Mouse (Mus musculus) kidney, postnatal 0 days (tissue): ENCODE measurements around the gene Setdb1. TPM values are rescaled to one million over a fixed set of nuclear protein-coding genes. Genes with fewer than 3 reads are reported as not detected.

Source experiments
- ATAC-seq: fragments of 200-750 bp; cut with Nextera tagmentation; replicated peaks from 2 replicates; pipeline ENCODE4 v1.8.0; 2017; ENCODE audit warnings: low read depth, moderate number of reproducible peaks, moderate TSS enrichment, moderate library complexity; ENCODE audit not compliant: low FRiP score
- DNase-seq: peaks from one replicate; pipeline ENCODE4 v3.0.0-alpha.2; 2016; ENCODE audit warnings: low spot score
- H3K27ac ChIP-seq: fragments of 300-500 bp; sonication (generic); 2 replicates; pipeline ENCODE4 v1.5.1; 2014; ENCODE audit warnings: mild to moderate bottlenecking
- H3K27me3 ChIP-seq: fragments of 300-500 bp; sonication (generic); 2 replicates; pipeline ENCODE4 v1.6.1; 2014; ENCODE audit warnings: low read length, mixed read lengths; ENCODE audit not compliant: insufficient read depth
- H3K36me3 ChIP-seq: fragments of 300-500 bp; sonication (generic); 2 replicates; pipeline ENCODE4 v1.6.1; 2014; ENCODE audit warnings: low read length, mixed read lengths; ENCODE audit not compliant: insufficient read depth
- H3K4me1 ChIP-seq: fragments of 300-500 bp; sonication (generic); replicated peaks from 2 replicates; pipeline ENCODE4 v1.6.1; 2014; ENCODE audit warnings: antibody characterized with exemption, low read length, mixed read lengths; ENCODE audit not compliant: insufficient read depth
- H3K4me2 ChIP-seq: fragments of 300-500 bp; sonication (generic); 2 replicates; pipeline ENCODE4 v1.6.1; 2014; ENCODE audit warnings: mild to moderate bottlenecking, low read length, moderate library complexity, mixed read lengths
- H3K4me3 ChIP-seq: fragments of 300-500 bp; sonication (generic); replicated peaks from 2 replicates; pipeline ENCODE4 v1.5.1; 2014; ENCODE audit warnings: low read depth, low read length
- H3K9ac ChIP-seq: fragments of 300-500 bp; sonication (generic); 2 replicates; pipeline ENCODE4 v1.6.1; 2014; ENCODE audit warnings: low read depth, low read length
- H3K9me3 ChIP-seq: fragments of 300-500 bp; sonication (generic); replicated peaks from 2 replicates; pipeline ENCODE4 v1.6.1; 2016; ENCODE audit warnings: low read length, inconsistent platforms, mixed read lengths
- CTCF ChIP-seq: IDR thresholded peaks from 2 replicates; pipeline ENCODE4 v1.5.1; 2016; ENCODE audit warnings: antibody characterized with exemption, low read depth, mild to moderate bottlenecking, moderate library complexity
- WGBS: fragments of 180-500 bp; shearing (Covaris S2); extraction: QIAGEN DNeasy Blood & Tissue Kit; methylation state at CpG from one replicate; pipeline ENCODE4 v1.1.7; 2014; 5-methylcytosine and 5-hydroxymethylcytosine counted together
- polyA plus RNA-seq: library from polyadenylated mRNA; unstranded; fragments of >200 nt; fragmentation: Nextera tagmentation; extraction: Ambion mirVana; gene quantifications from 2 replicates; pipeline ENCODE4 v1.2.1, GENCODE M21; 2015

The Setdb1 gene
- polyA plus RNA-seq, 1 experiment from 2014 or later: 22.2 TPM

DNA sequence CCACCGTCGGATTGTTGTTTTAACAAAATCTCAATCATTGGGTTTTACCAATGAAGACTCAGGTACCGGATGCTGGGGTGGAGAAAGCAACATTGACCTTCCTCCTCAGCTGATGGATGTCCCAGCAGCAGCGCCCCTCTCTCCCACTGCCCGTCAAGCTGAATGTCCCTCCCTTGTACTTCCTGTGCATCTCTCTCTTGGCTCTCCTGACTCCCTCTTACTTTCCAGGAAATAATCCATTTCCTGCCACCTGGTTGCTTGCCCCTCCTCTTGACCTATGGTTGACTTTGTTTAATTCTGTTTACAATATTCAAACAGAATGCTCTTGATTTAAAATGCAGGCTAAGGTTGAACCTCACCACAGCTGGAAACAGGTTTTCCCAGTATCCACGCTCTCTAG is 66.8 kb downstream of the Setdb1 start:
- ATAC-seq (no peak), DNase-seq (no peak)
- Histone ChIP-seq H3K4me1 (0 out of 2 replicates have a peak, but pooled peaks cover 11% of the 10 kb centered on the region), H3K9me3 (no peaks in the 10 kb centered on the region), H3K4me3 (no peak overlapping the region), H3K9ac (no peak overlapping the region), H3K27ac (0 out of 2 replicates have a peak overlapping the region, but pooled peaks have one; percentile 19), H3K36me3 (peaks cover 38% of the 10 kb centered on the region), H3K27me3 (no peaks in the 10 kb centered on the region), H3K4me2 (no peak overlapping the region)
- WGBS: 74% methylated on average over 6 of the region's 6 CpGs
- TF ChIP-seq CTCF: no peak

DNA sequence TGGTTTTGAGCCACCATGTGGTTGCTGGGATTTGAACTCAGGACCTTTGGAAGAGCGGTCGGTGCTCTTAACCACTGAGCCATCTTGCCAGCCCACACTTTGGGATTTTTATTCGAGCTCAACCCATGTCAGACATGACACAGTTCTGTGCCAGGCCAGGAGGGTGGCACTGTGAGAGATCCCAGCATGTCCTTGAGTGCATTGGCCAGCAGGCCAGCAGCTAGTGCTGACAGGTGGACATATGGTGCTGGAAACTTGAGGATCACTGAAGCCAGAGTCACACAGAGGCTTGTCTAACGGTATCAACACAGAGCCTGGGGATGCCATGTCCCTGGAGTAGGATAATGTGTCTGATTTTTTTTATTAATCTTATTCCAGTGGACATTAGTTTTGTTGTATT is 67.6 kb downstream of the Setdb1 start:
- no peak for TF ChIP-seq CTCF
- no peak overlapping the region for H3K9ac ChIP-seq
- H3K4me2 ChIP-seq: no peak overlapping the region
- ATAC-seq: no peak
- WGBS: 89% methylated on average over 4 of the region's 4 CpGs
- no peak overlapping the region for H3K27ac ChIP-seq
- no peak overlapping the region for H3K4me3 ChIP-seq
- H3K4me1 ChIP-seq: peaks cover 14% of the 10 kb centered on the region
- H3K27me3 ChIP-seq: no peaks in the 10 kb centered on the region
- no peaks in the 10 kb centered on the region for H3K9me3 ChIP-seq
- no peak for DNase-seq
- H3K36me3 ChIP-seq: peaks cover 38% of the 10 kb centered on the region

DNA sequence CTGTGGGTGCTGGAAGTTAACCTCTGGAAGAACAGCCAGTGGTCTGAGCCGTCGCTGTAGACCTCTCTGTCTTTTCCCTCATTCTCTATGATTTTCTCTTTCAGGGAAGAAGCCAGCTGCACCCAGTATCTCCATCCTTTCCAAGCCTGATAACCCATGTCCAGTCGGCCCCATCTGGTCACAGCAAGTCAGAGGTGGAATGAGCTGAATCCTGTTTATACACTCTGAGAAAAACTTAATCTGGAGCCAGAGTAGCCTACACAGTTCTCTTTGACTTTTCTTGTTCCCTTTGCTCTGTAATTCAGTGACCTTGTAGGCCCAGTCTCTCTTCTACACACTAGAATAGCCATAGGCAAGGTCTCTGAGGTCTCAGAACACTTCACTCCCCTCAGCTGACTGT is 69.5 kb downstream of the Setdb1 start:
- Histone ChIP-seq H3K9ac (no peak overlapping the region), H3K36me3 (peaks cover 30% of the 10 kb centered on the region; the same call in 1 of the 2 replicates), H3K4me3 (no peak overlapping the region), H3K27ac (no peak overlapping the region), H3K27me3 (no peaks in the 10 kb centered on the region), H3K9me3 (no peaks in the 10 kb centered on the region), H3K4me2 (no peak overlapping the region), H3K4me1 (peaks cover 20% of the 10 kb centered on the region)
- 83% methylated on average over 3 of the region's 3 CpGs for WGBS
- ATAC-seq (no peak), DNase-seq (no peak)
- no peak for TF ChIP-seq CTCF

DNA sequence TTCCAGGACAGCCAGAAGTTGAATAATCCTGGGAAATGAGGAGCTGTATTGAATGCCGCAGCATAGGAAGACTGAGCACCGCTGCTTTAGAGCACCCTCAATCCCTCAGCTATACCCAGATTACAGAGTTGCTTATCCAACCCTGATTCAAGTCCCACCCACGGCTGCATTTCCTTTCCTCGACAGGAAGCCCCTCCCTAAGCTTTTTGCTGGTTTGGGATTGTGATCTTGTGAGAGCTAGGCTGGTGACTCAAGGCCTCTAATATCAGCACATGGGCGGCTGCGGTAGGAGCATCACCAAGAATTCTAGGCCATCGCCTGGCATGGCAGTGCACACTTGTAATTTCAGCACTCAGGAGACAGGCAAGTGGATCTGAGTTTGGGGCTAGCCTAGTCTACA is 70.5 kb downstream of the Setdb1 start:
- Histone ChIP-seq H3K4me3 (no peak overlapping the region), H3K9ac (no peak overlapping the region), H3K36me3 (peaks cover 24% of the 10 kb centered on the region; the same call in 1 of the 2 replicates), H3K27me3 (no peaks in the 10 kb centered on the region), H3K9me3 (no peaks in the 10 kb centered on the region), H3K27ac (peak overlapping the region; percentile 64), H3K4me1 (peaks cover 20% of the 10 kb centered on the region), H3K4me2 (no peak overlapping the region)
- peak; percentile 32 for DNase-seq
- TF ChIP-seq CTCF: no peak
- no peak for ATAC-seq
- WGBS: 75% methylated on average over 7 of the region's 7 CpGs

DNA sequence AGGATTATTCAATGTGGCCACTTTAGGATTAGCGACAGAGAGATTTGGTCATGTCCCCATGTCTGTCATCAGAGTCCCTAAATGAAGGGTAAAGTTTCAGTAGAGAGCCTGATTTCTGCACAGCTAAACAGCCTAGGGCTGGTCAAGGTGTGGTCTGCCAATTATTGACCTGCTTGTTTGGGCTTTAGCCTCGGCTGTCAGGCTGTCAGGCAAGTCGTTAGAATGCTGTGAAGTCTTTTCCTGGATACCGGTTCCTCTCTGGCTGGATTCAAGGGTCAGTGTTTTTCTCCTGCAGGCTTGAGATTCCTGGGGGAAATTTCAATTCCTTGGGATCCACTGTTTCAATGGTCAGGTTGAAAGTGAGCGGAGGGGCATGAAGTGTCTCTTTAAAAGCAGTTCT is 71.0 kb downstream of the Setdb1 start:
- Histone ChIP-seq H3K4me2 (no peak overlapping the region), H3K27me3 (no peaks in the 10 kb centered on the region), H3K36me3 (peaks cover 21% of the 10 kb centered on the region; the same call in 1 of the 2 replicates), H3K27ac (peak overlapping the region; percentile 64), H3K4me3 (no peak overlapping the region), H3K9me3 (no peaks in the 10 kb centered on the region), H3K9ac (no peak overlapping the region), H3K4me1 (peaks cover 20% of the 10 kb centered on the region)
- ATAC-seq (no peak), DNase-seq (peak; percentile 38)
- no peak for TF ChIP-seq CTCF
- WGBS: 44% methylated on average over 5 of the region's 5 CpGs

DNA sequence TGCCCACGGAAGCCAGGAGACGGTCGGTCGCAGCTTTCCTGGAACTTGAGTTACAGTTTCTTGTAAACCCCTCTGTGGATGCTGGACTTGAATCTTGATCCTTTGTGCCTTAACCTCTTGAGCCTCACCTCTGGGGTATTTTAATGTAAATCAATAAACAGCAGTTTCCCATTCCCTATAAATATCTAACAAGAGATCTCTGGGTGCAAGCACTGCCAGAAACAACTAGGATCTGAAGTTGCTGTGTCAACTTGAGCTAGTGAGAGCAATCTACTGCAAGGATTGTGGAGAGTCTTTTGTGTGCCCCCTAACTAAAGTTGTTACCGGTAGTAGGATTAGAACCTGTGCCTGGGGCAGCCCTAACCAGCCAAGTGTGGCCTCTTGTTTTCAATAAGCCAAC is 71.6 kb downstream of the Setdb1 start:
- no peak for TF ChIP-seq CTCF
- Histone ChIP-seq H3K36me3 (peaks cover 17% of the 10 kb centered on the region; the same call in 1 of the 2 replicates), H3K27ac (peak overlapping the region; percentile 64), H3K4me1 (peaks cover 20% of the 10 kb centered on the region), H3K4me3 (no peak overlapping the region), H3K9ac (peak overlapping the region; percentile 37; the same call in 1 of the 2 replicates), H3K4me2 (peak overlapping the region; percentile 75; the same call in 1 of the 2 replicates), H3K27me3 (no peaks in the 10 kb centered on the region), H3K9me3 (no peaks in the 10 kb centered on the region)
- ATAC-seq: no peak
- WGBS: 85% methylated on average over 5 of the region's 5 CpGs
- DNase-seq: no peak
